Mouse (Mus musculus) left cerebral cortex, postnatal 4 days (tissue): ENCODE data around the gene Ralgapa2. TPM values are rescaled to one million over a fixed set of nuclear protein-coding genes. Genes with fewer than 3 reads are reported as not detected.
A peak's percentile ranks its signal among the peaks of the same experiment; 100 is the strongest.

Experiments used
- DNase-seq: peaks from one replicate; pipeline ENCODE4 v3.0.0-alpha.2; 2022
- intact Hi-C: fragments of 180-260 bp; cut with DNase I; formaldehyde crosslinking; loops from one replicate; pipeline ENCODE4 v1.15.1; 2025
- total RNA-seq, 2 experiments: library from RNA; stranded (reverse); gene quantifications; 2 replicates each; pipeline ENCODE4 v1.2.3; 2021

Ralgapa2 gene
- 10 to 100 TPM; 42.1 to 42.5 TPM for total RNA-seq

DNA sequence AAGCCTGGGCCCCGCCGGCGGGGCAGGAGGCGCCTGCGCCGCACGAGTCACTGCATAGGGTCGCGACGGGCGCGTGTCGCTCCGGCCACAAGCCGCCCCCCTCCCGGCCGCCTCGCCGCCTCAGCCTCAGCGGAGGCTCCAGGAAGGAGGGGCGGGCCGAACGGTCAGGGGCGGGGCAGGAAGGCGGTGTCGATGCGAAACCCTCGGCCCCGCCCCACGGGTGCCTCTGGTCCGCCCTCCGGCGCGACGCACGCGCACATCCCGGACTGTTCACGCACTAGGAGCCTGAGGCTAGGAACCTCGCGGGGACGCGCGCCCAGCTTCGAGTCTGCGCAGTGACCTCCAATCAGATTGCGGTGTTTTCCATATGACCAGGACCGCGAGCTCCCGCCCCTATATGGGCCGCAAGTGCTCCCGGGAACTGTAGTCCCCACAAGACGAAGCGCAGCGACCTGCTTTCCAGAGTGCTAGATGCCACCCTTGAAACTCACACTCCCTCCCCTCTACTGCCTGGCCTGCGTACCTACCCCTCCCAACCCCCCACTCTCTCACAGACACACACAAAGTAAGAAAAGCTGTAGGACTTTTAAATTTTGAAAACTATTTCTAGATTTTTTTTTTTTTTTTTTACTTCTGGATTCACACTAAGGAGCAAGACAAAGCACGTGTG is at the start of gene Ralgapa2:
Gene Ralgapa2, minus strand, starts transcription at position 434 of the 670 bp plus-strand sequence.
- peak; percentile 99 for DNase-seq
- intact Hi-C loops: no loop called here

- intact Hi-C loops: no loop called here
- DNase-seq: peak; percentile 11
Observed at GRCm38 (mm10) chr2:146561505-146561904, 49.4 kb upstream of the Ralgapa2 start.

DNA sequence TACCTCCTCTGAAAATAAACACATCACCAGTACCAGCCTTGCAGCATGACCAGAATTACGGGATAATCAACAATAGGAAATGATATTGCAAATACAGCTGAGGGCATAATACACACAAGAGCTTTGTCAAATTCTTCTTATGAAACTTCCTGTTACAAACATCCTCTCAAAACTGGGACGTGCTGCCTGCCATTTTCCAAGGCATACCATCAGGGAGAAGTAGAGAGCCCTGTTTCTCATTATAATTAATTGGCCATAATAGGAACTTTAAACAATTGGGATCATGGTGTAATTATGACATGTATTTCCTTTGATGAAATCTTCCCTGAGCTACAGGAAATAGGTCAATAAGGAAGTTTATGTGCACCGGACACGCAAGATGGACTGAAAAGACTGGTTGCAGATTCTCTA is 48.5 kb upstream of the Ralgapa2 start:
- intact Hi-C loops: no loop called here
- no peak for DNase-seq

- DNase-seq: no peak
- intact Hi-C loops: no loop called here
Observed at GRCm38 (mm10) chr2:146556148-146556547, 44.0 kb upstream of the Ralgapa2 start.

DNA sequence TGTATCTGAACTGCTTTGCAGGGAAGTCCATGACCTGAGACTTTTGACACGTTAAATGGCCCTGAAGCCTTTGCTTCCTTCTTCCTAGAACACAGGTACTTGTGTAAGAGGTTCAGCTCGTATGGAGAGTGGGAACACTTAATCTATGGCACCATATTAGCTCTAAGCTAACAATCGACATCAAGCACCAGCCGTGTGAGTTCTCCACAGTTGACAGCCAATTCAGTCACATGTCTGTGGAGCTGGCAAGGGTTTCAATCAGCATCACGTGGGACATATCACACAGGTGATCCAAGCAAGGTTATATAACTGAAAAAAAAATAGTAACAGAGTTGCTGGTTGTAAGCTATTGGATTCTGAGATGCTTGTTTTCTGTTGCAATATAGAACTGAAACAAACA is 43.2 kb upstream of the Ralgapa2 start:
- DNase-seq: no peak
- intact Hi-C loops: no loop called here

DNA sequence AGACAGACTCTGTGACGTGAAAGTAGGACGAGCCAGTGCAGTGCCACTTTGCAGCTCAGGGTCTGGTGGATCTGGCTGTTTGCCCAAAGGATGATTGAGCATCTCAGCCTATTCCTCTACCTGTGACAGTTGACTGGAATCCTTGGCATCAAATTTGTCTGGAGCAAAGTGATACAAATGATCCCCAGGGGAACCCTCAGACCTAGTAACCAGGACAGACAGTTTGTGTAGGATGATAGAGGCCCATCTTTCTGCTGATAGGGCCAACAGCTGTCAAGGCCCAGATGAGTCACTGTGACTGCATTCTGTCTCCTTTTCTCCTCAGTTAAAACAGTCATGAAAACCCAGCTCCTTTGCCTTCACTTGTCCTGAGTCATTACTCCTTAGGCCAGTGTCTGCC is 41.6 kb upstream of the Ralgapa2 start:
- intact Hi-C loops: no loop called here
- no peak for DNase-seq

DNA sequence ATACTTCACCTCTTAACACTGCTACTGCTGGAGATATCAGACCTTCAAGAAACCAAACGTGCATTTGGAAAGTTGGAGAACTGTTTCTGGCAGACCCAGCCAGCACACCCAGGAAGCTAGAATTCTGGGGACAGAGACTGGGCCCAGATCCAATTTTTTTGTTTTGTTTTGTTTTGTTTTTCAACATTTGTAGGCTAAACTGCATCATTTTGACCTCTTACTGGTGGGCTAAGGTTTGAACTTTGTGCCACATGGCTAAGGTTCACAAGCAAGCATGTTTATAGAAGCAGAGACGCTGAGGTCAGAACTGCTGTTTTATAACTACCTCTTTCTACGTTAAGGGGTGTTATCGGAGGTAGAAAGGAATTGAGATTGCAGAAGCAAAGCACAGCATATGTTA is 39.7 kb upstream of the Ralgapa2 start:
- no peak for DNase-seq
- intact Hi-C loops: no loop called here

DNA sequence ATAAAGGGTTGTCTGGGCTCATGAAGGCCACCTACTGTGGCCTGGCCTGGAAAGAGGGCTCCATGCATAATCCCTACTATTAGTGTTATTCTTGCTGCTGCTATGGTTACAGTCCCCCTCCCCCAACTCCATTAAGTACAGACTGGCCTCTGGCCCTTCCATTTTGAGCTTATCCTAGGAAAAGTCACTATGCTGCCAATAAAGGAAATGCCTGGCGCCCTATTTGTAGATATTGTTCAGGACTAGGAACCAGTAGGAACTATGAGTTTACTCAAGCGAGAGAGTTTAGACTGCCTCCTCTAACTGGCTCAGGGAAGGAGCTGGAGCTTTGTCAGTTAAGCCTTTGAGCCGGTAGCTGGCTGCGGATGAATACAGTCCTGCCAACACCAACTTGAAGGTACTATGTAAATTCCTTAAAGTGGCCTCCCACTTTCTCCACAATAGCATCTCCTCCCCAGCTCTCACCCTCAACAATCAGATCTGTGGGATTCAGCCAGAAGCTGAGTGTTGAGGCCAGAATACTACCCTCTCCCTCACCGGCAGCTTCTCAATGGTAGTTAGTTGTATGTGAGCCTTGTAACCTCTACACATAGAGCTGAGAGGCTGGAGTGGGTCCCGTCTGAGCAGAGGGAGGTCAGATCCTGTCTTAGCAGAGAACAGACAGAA is 37.1 kb upstream of the Ralgapa2 start:
- intact Hi-C loops: no loop called here
- peak; percentile 41 for DNase-seq

DNA sequence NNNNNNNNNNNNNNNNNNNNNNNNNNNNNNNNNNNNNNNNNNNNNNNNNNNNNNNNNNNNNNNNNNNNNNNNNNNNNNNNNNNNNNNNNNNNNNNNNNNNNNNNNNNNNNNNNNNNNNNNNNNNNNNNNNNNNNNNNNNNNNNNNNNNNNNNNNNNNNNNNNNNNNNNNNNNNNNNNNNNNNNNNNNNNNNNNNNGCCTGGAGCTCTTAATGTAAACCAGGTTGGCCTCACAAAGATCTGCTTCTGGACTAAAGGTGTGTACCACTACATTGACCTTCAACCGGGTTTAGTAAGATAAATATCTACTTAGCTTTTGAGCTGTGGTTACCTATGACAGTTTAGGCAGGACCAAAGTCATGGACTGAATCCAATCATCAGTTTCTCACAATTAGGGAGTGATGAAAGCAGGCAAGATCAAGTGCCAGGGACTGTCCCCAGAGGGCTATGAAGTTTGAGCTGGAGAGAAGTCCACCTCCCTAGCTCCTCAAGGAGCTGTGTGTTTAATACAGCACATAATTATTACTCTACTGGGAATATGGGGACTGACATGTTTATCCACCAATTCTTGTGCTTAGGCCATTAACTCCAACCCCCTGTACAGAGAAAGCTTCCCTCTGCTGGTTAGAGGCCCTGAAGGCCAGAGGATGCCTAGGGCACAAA is 32.1 kb upstream of the Ralgapa2 start:
- DNase-seq: no peak
- intact Hi-C loops: no loop called here

- no peak for DNase-seq
- intact Hi-C loops: no loop called here
Observed at GRCm38 (mm10) chr2:146533118-146533949, 21.2 kb upstream of the Ralgapa2 start.

DNA sequence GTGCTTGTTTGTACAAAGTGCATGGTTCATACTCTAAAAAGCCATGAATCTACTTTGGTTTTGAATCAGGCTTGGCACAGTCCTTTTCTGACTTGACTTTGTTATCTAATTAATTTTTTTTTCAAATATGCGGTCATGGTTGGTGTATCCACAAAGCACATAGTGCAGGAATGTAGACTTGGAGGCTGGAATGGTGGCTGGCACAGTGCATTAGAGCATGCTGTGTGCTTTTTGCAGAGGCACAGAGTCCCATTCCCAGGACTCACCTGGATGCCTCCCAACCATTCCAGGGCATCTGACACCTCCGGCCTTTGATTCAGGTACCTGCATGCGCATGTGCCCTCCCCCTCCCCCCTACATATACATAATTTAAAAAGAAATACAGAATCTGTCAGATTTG is 20.3 kb upstream of the Ralgapa2 start:
- intact Hi-C loops: no loop called here
- no peak for DNase-seq

GRCm38 (mm10) chr2:146525483-146525882 is 13.3 kb upstream of the Ralgapa2 start:
- no peak for DNase-seq
- intact Hi-C loops: no loop called here

DNA sequence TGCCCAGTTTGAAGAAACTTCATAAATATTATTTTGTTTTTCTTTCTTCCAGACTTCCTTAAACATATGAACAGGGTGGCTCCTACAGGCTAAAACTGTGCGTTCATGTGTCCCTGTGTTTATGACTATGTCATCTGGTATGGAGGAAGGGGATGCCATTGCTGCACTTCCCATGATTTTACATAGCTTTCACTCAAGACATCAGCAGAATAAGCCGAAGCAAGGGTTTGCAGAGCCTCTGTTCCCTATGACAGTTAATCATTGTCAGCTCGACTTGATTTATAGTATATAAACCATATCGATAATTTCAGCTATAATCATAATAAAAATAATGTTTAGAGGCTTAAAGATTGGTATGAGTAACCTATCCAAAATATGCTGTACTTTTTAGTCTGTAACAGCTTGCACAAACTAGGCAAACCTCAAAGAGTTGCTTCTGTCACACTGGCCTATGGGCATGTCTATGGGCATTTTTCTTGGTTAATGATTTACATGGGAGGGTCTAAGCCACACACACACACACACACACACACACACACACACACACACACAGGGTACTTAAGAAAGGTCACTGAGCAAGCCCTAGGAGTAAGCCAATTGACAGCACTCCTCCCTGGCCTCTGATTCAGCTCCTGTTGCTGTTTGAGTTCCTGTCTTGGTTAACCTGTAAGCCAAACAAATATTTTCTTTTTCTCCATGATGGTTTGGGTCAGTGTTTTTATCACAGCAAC is 12.7 kb upstream of the Ralgapa2 start:
- DNase-seq: no peak
- intact Hi-C loops: no loop called here

- DNase-seq: no peak
- intact Hi-C loops: no loop called here
Observed at GRCm38 (mm10) chr2:146516894-146517293, 4.8 kb upstream of the Ralgapa2 start.

- DNase-seq: no peak
- intact Hi-C loops: no loop called here
Observed at GRCm38 (mm10) chr2:146515081-146515480, 2.9 kb upstream of the Ralgapa2 start.

- intact Hi-C loops: no loop called here
- no peak for DNase-seq
Observed at GRCm38 (mm10) chr2:146512581-146512920, 407 bp upstream of the Ralgapa2 start.

DNA sequence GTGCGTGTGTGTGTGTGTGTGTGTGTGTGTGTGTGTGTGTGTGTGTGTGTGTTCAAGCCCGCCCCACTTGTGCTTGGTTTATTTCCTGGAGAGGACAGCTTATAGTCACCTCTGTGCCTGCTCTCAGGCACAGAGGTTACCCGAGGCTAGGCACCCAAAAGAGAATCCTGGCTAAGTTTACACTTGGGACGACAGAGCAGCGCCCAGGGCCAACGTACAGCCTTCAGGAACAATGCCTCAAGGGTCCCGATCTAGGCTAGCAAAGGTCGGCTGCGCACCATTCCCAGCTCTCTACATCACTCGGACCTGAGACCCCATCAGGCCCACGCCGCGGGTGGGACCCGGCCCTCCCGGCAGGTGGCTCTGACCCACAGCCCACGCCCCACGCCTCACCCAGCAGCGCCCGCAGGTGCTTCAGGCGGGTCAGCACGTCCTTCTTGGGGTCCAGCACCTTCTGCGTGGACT is 711 bp downstream of the Ralgapa2 start:
- DNase-seq: no peak
- intact Hi-C loops: no loop called here

GRCm38 (mm10) chr2:146510780-146511179 is 1.4 kb downstream of the Ralgapa2 start:
- DNase-seq: no peak
- intact Hi-C loops: no loop called here

DNA sequence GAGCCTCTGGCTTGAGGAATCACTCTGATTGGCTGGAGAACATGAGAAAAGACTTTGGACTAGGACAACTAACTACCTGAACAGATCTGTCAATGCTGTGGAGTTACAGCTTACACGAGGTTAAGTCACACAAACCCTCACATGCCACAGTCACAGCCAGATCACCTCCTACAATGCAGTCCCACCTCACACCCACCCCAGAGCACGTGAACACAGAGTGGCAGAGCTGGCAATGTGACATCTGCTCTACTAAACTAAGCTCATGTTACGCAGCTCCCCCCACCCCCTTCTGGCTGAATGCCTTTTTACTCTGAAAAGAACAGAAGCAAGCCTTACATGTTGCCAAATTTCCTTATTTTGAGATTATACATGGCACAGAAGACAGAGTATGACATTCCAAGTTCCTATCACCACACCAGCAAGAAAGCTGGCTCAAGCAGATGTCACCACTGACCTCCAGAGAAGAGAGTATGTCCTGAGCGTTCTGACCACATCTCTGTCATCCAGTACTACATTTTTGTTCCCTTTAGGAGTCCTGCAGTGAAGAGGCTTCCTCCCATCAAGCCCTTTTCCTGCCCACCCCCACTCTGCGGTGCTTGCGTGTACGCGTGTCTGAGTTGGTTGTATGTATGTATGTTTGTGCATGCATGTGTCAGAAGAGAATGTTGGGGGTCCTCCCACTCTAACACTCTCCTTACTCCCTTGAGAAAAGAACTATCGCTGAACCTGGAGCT is 9.4 kb downstream of the Ralgapa2 start:
- intact Hi-C loops: no loop called here
- DNase-seq: peak; percentile 72

- intact Hi-C loops: no loop called here
- DNase-seq: no peak
Observed at GRCm38 (mm10) chr2:146500067-146500466, 12.1 kb downstream of the Ralgapa2 start.
